Mouse (Mus musculus) hindbrain, postnatal 0 days (tissue): Measurements from ENCODE around the gene Fnd3c2. TPM values are rescaled to one million over a fixed set of nuclear protein-coding genes. Genes with fewer than 3 reads are reported as not detected.
"Not testable (repeated sequence)": the region's sequence is repeated elsewhere in the genome, so short reads cannot be mapped to it uniquely, and the experiment has no call there.

Source experiments
- ATAC-seq: fragments of 200-750 bp; cut with Nextera tagmentation; 2 replicates; pipeline ENCODE4 v1.8.0; 2017; ENCODE audit warnings: mild to moderate bottlenecking, moderate TSS enrichment, moderate library complexity
- DNase-seq: peaks from one replicate; pipeline ENCODE4 v3.0.0-alpha.2; 2015; ENCODE audit warnings: low spot score
- H3K27ac ChIP-seq: fragments of 300-500 bp; sonication (generic); 2 replicates; pipeline ENCODE4 v1.5.1; 2014; ENCODE audit warnings: mild to moderate bottlenecking
- H3K27me3 ChIP-seq: fragments of 300-500 bp; sonication (generic); 2 replicates; pipeline ENCODE4 v1.6.1; 2014; ENCODE audit warnings: low read length, mixed read lengths; ENCODE audit not compliant: insufficient read depth
- H3K36me3 ChIP-seq: fragments of 300-500 bp; sonication (generic); 2 replicates; pipeline ENCODE4 v1.6.1; 2014; ENCODE audit warnings: low read length, mixed read lengths; ENCODE audit not compliant: insufficient read depth
- H3K4me1 ChIP-seq: fragments of 300-500 bp; sonication (generic); 2 replicates; pipeline ENCODE4 v1.6.1; 2014; ENCODE audit warnings: antibody characterized with exemption, low read length, mixed read lengths; ENCODE audit not compliant: insufficient read depth
- H3K4me2 ChIP-seq: fragments of 300-500 bp; sonication (generic); 2 replicates; pipeline ENCODE4 v1.6.1; 2014; ENCODE audit warnings: low read depth, mild to moderate bottlenecking, low read length, moderate library complexity, mixed read lengths
- H3K4me3 ChIP-seq: fragments of 300-500 bp; sonication (generic); 2 replicates; pipeline ENCODE4 v1.5.1; 2014; ENCODE audit warnings: low read length
- H3K9ac ChIP-seq: fragments of 300-500 bp; sonication (generic); replicated peaks from 2 replicates; pipeline ENCODE4 v1.6.1; 2014; ENCODE audit warnings: mild to moderate bottlenecking, low read length, moderate library complexity, mixed read lengths
- H3K9me3 ChIP-seq: fragments of 300-500 bp; sonication (generic); 2 replicates; pipeline ENCODE4 v1.6.1; 2016; ENCODE audit warnings: low read length, mixed read lengths
- CTCF ChIP-seq: IDR thresholded peaks from 2 replicates; pipeline ENCODE4 v1.5.1; 2016; ENCODE audit warnings: antibody characterized with exemption, control low read depth, low read depth
- WGBS: fragments of 180-500 bp; shearing (Covaris S2); extraction: QIAGEN DNeasy Blood & Tissue Kit; methylation state at CpG from one replicate; pipeline ENCODE4 v1.1.7; 2014; 5-methylcytosine and 5-hydroxymethylcytosine counted together
- polyA plus RNA-seq: library from polyadenylated mRNA; unstranded; fragments of >200 nt; fragmentation: Nextera tagmentation; extraction: Ambion mirVana; gene quantifications from 2 replicates; pipeline ENCODE4 v1.2.1, GENCODE M21; 2015
- total RNA-seq: library from RNA; depleted of rRNA; stranded (reverse); fragments of >200 nt; gene quantifications from 2 replicates; pipeline ENCODE4 v1.2.3, GENCODE M21; 2014; rRNA removed

Fnd3c2 gene
- total RNA-seq (not detected in 2 replicates), polyA plus RNA-seq (not detected in 2 replicates)

GRCm38 (mm10) chrX:106255276-106255675, at the start of gene Fnd3c2:
Fnd3c2 (minus strand) TSS chrX:106255376.
- no peak within 1 kb of the TSS for H3K27ac ChIP-seq
- H3K4me1 ChIP-seq: no peaks in the 10 kb centered on the region
- 86% methylated on average over 4 of the region's 4 CpGs for WGBS
- no peaks in the 10 kb centered on the region for H3K27me3 ChIP-seq
- no peak within 1 kb of the TSS for H3K4me3 ChIP-seq
- ATAC-seq (no peak), DNase-seq (no peak)
- TF ChIP-seq CTCF: no peak
- no peaks in the 10 kb centered on the region for H3K36me3 ChIP-seq
- H3K9me3 ChIP-seq: no peaks in the 10 kb centered on the region
- no peak within 1 kb of the TSS for H3K9ac ChIP-seq
- no peak within 1 kb of the TSS for H3K4me2 ChIP-seq

DNA sequence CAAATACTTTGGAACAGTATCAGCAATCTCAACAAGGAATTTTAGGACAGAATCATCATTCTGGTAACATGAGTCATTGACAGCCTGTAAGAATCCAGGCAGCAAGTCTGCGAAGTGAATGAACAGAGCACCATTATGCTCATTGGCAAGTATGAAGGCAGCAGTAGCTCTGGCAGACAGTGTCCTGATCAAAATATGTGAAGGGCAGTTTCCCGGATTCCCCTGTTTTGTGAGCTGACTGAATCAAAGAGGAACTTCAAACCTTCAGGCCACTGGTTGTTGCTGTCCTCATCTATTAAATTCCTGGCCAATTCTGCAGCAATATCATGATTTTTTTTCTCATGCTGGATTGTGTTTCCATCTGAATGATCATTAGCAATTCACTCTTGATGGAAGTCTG, 29.3 kb upstream of the Fnd3c2 start:
- Histone ChIP-seq H3K9ac (no peak overlapping the region), H3K27ac (no peak overlapping the region), H3K27me3 (no peaks in the 10 kb centered on the region), H3K4me2 (no peak overlapping the region), H3K4me1 (no peaks in the 10 kb centered on the region), H3K9me3 (no peaks in the 10 kb centered on the region), H3K36me3 (no peaks in the 10 kb centered on the region), H3K4me3 (no peak overlapping the region)
- 87% methylated on average over 2 of the region's 2 CpGs for WGBS
- no peak for DNase-seq
- no peak for ATAC-seq
- TF ChIP-seq CTCF: no peak

DNA sequence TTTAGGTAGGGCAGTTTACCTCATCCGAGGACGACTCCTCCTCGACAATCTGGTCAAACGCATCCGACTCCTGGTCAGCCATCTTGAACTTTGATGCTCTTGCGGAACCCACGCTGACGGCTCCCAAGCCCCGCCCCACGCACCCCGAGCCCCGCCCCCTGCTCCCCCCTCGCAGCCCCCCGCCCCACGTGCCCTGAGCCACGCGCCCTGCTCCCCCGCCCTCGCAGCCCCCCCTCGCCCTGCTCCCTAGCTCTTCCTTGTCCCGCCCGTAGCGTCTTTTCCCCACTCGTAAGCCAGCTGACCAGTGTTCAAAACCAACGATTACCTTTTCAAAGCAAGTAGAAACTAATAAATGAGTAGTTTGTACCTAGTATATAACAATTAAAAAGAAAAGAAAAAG, 34.1 kb downstream of the Fnd3c2 start, which contains the start of gene Taf9b:
Gene Taf9b, minus strand, starts transcription at position 101 of the 400 bp plus-strand sequence.
- Histone ChIP-seq H3K9ac (no peak within 1 kb of the TSS; the same call in 1 of the 2 replicates), H3K27ac (peak within 1 kb of the TSS; percentile 89), H3K4me2 (peak within 1 kb of the TSS; percentile 54), H3K36me3 (no peaks in the 10 kb centered on the region), H3K9me3 (no peaks in the 10 kb centered on the region), H3K4me3 (peak within 1 kb of the TSS; percentile 57), H3K4me1 (no peaks in the 10 kb centered on the region), H3K27me3 (no peaks in the 10 kb centered on the region)
- DNase-seq (no peak), ATAC-seq (no peak)
- 91% methylated on average over 25 of the region's 25 CpGs for WGBS
- no peak for TF ChIP-seq CTCF

DNA sequence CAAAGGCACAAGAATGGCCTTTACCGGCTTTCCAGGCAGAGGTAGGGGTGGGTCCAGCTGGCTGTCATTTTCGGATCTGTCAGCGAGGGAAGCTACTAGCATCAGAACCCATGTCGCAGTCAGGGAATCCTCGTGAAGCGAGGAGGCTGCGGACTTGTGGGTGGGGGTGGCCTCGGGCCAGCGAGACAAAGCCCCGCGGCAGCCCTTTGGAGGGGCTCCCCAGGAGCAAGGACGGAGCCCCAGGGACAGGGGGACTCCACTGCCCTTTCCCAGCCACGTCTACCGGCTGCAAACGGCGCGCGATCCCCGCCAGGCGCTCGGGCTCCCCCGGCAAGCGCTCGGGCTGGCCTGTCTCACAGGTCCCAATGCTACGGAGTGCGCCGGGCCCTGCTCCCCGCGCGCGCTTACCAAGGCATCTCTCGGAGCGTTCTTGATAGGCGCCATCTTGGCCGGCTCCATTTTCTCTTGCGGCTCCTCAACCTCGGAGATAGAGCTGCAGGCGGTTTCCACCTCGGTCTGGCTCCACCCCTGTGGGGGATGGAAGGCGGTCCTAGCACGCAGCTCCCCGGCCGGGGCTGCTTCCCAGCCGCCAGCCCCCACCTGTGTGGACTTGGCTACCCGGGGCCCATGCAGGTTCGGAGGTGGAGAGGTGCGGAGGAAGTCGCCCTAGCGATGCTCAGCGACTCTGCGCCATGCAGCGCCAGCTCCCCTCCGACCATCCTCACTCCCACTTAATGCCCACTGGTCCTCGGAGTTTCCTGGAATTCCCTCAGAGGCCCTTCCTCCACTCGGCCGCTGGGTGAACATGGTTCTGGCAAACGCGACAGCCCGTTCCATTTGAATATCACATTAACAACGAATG, 35.8 kb downstream of the Fnd3c2 start:
- peak overlapping the region; percentile 82 for H3K9ac ChIP-seq
- no peaks in the 10 kb centered on the region for H3K4me1 ChIP-seq
- WGBS: 32% methylated on average over 48 of the region's 60 CpGs
- H3K27me3 ChIP-seq: no peaks in the 10 kb centered on the region
- peak overlapping the region; percentile 57 for H3K4me3 ChIP-seq
- TF ChIP-seq CTCF: peak; percentile 37
- peak overlapping the region; percentile 89 for H3K27ac ChIP-seq
- ATAC-seq (peak; percentile 96), DNase-seq (peak; percentile 80)
- H3K36me3 ChIP-seq: no peaks in the 10 kb centered on the region
- H3K9me3 ChIP-seq: no peaks in the 10 kb centered on the region
- peak overlapping the region; percentile 54 for H3K4me2 ChIP-seq

DNA sequence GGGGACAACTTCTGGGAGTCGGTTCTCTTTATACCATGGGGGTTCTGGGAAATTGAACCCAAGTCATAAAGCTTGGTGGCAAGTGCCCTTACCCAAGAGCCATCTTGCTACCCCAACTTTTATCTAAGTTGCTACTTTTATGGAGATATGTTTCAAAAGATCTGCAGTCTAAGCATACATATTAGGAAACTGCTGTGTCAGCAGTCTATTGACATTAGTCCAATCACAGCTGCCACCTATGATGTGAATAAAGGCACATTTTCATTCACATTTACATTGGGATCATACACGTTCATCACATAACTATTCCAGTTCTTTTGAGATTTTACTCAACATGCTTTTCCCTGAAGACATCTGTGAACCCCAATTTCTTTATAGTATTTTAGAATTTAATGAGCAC, 46.1 kb downstream of the Fnd3c2 start:
- Histone ChIP-seq H3K36me3 (no peaks in the 10 kb centered on the region), H3K4me3 (no peak overlapping the region), H3K9ac (no peak overlapping the region), H3K27ac (no peak overlapping the region), H3K4me2 (no peak overlapping the region), H3K9me3 (no peaks in the 10 kb centered on the region), H3K27me3 (no peaks in the 10 kb centered on the region), H3K4me1 (no peaks in the 10 kb centered on the region)
- WGBS: 85% methylated on average over 2 of the region's 2 CpGs
- ATAC-seq (no peak), DNase-seq (no peak)
- no peak for TF ChIP-seq CTCF

DNA sequence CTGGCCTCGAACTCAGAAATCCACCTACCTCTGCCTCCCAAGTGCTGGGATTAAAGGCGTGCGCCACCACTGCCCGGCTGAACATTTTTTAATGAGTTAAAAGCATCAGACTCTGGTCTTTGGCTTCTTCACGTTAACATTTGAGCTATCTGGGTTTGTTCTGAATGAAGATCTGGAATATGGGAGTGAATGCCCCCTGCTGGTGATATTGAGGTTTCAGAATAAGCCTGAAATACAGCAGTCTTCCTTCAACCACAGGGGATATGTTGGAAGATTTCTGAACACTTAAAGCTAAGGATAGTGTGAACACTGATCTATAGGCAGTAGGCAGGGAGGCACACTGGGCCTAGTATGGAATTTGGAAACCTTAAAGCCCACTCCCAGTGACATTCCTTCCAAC, 56.3 kb downstream of the Fnd3c2 start:
- TF ChIP-seq CTCF: peak; percentile 44; the same call in 1 of the 2 replicates
- H3K36me3 ChIP-seq: no peaks in the 10 kb centered on the region; the same call in 1 of the 2 replicates
- H3K4me2 ChIP-seq: no peak overlapping the region
- no peaks in the 10 kb centered on the region for H3K9me3 ChIP-seq
- no peak overlapping the region for H3K27ac ChIP-seq
- 83% methylated on average over 5 of the region's 5 CpGs for WGBS
- ATAC-seq (no peak), DNase-seq (peak; percentile 13)
- no peaks in the 10 kb centered on the region for H3K4me1 ChIP-seq
- no peak overlapping the region for H3K4me3 ChIP-seq
- H3K9ac ChIP-seq: no peak overlapping the region
- H3K27me3 ChIP-seq: no peaks in the 10 kb centered on the region

- TF ChIP-seq CTCF: peak; percentile 48
- Histone ChIP-seq H3K4me2 (no peak overlapping the region), H3K27me3 (no peaks in the 10 kb centered on the region), H3K4me3 (no peak overlapping the region), H3K4me1 (no peaks in the 10 kb centered on the region), H3K9me3 (no peaks in the 10 kb centered on the region), H3K36me3 (no peaks in the 10 kb centered on the region; the same call in 1 of the 2 replicates), H3K9ac (no peak overlapping the region), H3K27ac (no peak overlapping the region)
- DNase-seq (peak; percentile 1), ATAC-seq (no peak)
- 66% methylated on average over 5 of the region's 5 CpGs for WGBS
These were observed 57.9 kb downstream of the Fnd3c2 start for GRCm38 (mm10) chrX:106197308-106197707.

- not testable (repeated sequence) for ATAC-seq, H3K36me3 ChIP-seq, H3K27ac ChIP-seq, H3K4me2 ChIP-seq, H3K4me3 ChIP-seq, H3K27me3 ChIP-seq, DNase-seq, H3K9me3 ChIP-seq, H3K9ac ChIP-seq, H3K4me1 ChIP-seq
- 87% methylated on average over 6 of the region's 6 CpGs for WGBS
These were observed 60.8 kb downstream of the Fnd3c2 start for GRCm38 (mm10) chrX:106194361-106194760.
